Mouse (Mus musculus) E14TG2a.4 (cell line): ENCODE results near the gene Aldh1l1.

Experiments
- CTCF ChIP-seq: conservative IDR thresholded peaks from 2 replicates; pipeline ENCODE4 v1.5.1; 2014; ENCODE audit warnings: low read length
- NANOG ChIP-seq: IDR thresholded peaks from 2 replicates; pipeline ENCODE4 v1.6.1; 2014; ENCODE audit warnings: borderline replicate concordance, low read length, mixed read lengths

DNA sequence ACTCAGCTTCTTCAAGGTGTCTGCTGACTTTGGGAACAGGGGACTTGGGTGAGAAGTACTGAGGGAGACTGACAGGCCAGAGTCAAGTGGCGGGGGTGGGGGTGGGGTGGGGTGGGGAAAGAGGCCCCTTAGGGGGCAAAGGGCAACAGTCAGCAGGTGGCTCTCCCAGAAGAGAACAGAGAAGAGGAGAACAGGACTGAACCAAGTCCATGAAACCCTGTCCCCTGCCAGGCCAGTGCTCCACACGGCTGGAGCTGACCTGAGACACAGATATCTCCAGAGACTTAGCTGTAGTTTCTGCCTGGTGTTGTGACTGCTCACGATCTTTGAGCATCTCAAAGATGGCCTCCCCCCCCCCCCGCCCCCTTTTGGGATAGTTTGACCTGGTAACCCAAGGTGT is 163.1 kb downstream of the Aldh1l1 start:
- TF ChIP-seq CTCF (no peak), NANOG (no peak)
